Mouse (Mus musculus): ENCODE measurements around the gene Lgi2. TPM values are rescaled to one million over a fixed set of nuclear protein-coding genes. Genes with fewer than 3 reads are reported as not detected.

Gene Lgi2
- total and polyA plus RNA-seq, 3 experiments = under 0.01 TPM; not detected in 2

GRCm38 (mm10) chr5:52533705-52534104 lies 32.6 kb downstream of the Lgi2 start:
- DNase-seq (ENCODE audit: low spot score) (no peak), ATAC-seq (ENCODE audit: extremely low read depth, insufficient number of reproducible peaks, low FRiP score, poor library complexity, severe bottlenecking) (no peak)
- H3K36me3 ChIP-seq (replicated peaks) = no peaks in the 10 kb centered on the region
- 0 out of 2 replicates have a peak, but pooled peaks cover 3% of the 10 kb centered on the region for H3K9me3 ChIP-seq (replicated peaks)
- no peaks in the 10 kb centered on the region for H3K4me1 ChIP-seq (ENCODE audit: insufficient read depth, low read depth, low read length)
- no peak overlapping the region for H3K4me3 ChIP-seq (ENCODE audit: low read depth, low read length)
- H3K27me3 ChIP-seq (ENCODE audit: insufficient read depth, low read length) = no peaks in the 10 kb centered on the region; the same call in 1 of the 2 replicates
- TF ChIP-seq TAL1 (conservative IDR thresholded peaks at IDR 0.05; ENCODE audit: low read depth, low read length) (no peak), POLR2AphosphoS5 (IDR thresholded peaks at IDR 0.05; ENCODE audit: insufficient replicate concordance, low read depth, low read length) (no peak), GATA1 (IDR thresholded peaks at IDR 0.05; ENCODE audit: borderline replicate concordance, low read length) (no peak), CTCF (IDR thresholded peaks at IDR 0.05; ENCODE audit: low read depth, low read length) (no peak), GATA2 (IDR thresholded peaks at IDR 0.05; ENCODE audit: borderline replicate concordance, low read depth, low read length) (no peak)

DNA sequence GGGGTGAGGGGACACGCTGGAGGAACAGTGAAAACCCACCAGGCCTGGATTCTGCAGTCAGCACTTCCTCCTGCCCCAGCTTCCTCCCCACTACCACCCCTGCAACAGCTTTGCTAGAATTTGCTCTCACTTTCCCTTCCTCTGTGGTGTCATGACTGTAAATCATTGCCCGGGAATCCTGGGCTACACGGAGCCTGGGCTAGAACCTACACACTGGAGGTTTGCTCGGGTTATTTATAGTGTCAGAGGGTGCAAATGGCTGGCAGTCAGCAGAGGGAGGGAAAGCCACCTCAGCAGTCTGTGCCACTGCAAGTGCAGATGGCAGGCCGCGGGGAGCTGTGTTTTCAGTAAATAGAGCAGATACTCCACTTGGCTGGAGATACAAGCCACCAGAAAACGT lies 37.7 kb downstream of the Lgi2 start:
- TF ChIP-seq GATA2 (IDR thresholded peaks at IDR 0.05; ENCODE audit: borderline replicate concordance, low read depth, low read length) (no peak), TAL1 (conservative IDR thresholded peaks at IDR 0.05; ENCODE audit: low read depth, low read length) (no peak), GATA1 (IDR thresholded peaks at IDR 0.05; ENCODE audit: borderline replicate concordance, low read length) (no peak), POLR2AphosphoS5 (IDR thresholded peaks at IDR 0.05; ENCODE audit: insufficient replicate concordance, low read depth, low read length) (no peak), CTCF (IDR thresholded peaks at IDR 0.05; ENCODE audit: low read depth, low read length) (no peak)
- H3K9me3 ChIP-seq (replicated peaks) = no peaks in the 10 kb centered on the region
- no peak for ATAC-seq (ENCODE audit: extremely low read depth, insufficient number of reproducible peaks, low FRiP score, poor library complexity, severe bottlenecking)
- H3K4me3 ChIP-seq (ENCODE audit: low read depth, low read length) = no peak overlapping the region
- H3K4me1 ChIP-seq (ENCODE audit: insufficient read depth, low read depth, low read length) = no peaks in the 10 kb centered on the region
- H3K36me3 ChIP-seq (replicated peaks) = no peaks in the 10 kb centered on the region
- no peaks in the 10 kb centered on the region for H3K27me3 ChIP-seq (ENCODE audit: insufficient read depth, low read length)
- DNase-seq (ENCODE audit: low spot score) = no peak

DNA sequence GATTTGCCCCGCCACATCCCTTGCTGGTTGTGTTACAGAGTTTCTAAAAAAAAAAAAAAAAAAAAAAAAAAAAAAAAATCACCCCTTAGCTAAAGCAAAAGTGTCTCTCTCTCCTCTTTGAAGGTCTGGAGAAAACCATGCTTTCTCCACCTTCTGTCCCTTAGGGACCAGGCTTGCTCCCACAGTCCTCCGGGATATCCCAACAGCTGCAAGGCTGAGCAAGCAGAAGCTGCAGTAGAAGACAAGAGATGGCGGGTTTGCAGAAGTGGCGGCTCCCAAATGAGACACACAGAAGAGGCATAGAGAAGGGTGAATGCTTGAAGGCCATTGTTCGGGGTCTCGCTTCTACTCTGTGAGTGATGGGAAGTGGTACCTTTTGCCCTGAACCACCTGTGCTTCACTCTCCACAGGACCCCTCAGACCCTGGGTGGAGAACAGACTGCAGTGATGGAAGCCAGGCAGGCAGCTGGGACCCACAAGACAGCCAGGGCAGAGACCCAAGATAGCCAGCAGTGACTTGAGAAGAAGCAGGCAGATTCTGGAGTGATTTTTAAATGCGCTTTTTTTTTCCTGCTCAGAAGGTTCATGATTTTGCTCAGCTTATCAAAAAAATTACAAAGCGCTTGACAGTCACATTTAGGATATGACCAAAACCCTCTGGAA lies 39.8 kb downstream of the Lgi2 start:
- Histone ChIP-seq H3K9me3 (replicated peaks) (peaks cover 2% of the 10 kb centered on the region), H3K4me3 (ENCODE audit: low read depth, low read length) (no peak overlapping the region), H3K4me1 (ENCODE audit: insufficient read depth, low read depth, low read length) (no peaks in the 10 kb centered on the region), H3K36me3 (replicated peaks) (no peaks in the 10 kb centered on the region), H3K27me3 (ENCODE audit: insufficient read depth, low read length) (no peaks in the 10 kb centered on the region)
- TF ChIP-seq POLR2AphosphoS5 (IDR thresholded peaks at IDR 0.05; ENCODE audit: insufficient replicate concordance, low read depth, low read length) (no peak), TAL1 (conservative IDR thresholded peaks at IDR 0.05; ENCODE audit: low read depth, low read length) (no peak), CTCF (IDR thresholded peaks at IDR 0.05; ENCODE audit: low read depth, low read length) (no peak), GATA2 (IDR thresholded peaks at IDR 0.05; ENCODE audit: borderline replicate concordance, low read depth, low read length) (no peak), GATA1 (IDR thresholded peaks at IDR 0.05; ENCODE audit: borderline replicate concordance, low read length) (no peak)
- no peak for ATAC-seq (ENCODE audit: extremely low read depth, insufficient number of reproducible peaks, low FRiP score, poor library complexity, severe bottlenecking)
- no peak for DNase-seq (ENCODE audit: low spot score)

DNA sequence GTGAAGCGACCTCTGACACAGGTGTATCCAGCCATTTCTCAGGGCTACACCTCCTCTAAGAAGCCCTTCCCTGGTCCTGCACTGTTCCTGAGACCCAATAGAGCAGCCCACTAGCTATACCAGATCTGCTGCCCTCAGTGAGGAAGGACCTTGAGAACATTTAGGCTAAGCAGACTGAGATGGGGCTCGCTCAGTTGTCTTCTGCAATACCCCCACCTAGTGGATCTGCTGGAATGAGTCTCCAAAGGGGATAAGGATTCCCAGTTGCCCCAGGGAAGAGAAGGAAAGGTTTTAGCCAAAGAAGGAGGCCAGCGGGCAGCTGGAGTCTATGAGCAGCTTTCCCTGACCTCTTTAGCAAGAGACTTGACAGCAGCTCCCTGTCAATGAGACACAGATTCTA lies 42.1 kb downstream of the Lgi2 start:
- ATAC-seq (ENCODE audit: extremely low read depth, insufficient number of reproducible peaks, low FRiP score, poor library complexity, severe bottlenecking) = no peak
- TF ChIP-seq TAL1 (conservative IDR thresholded peaks at IDR 0.05; ENCODE audit: low read depth, low read length) = no peak
- TF ChIP-seq GATA2 (IDR thresholded peaks at IDR 0.05; ENCODE audit: borderline replicate concordance, low read depth, low read length) = no peak
- TF ChIP-seq POLR2AphosphoS5 (IDR thresholded peaks at IDR 0.05; ENCODE audit: insufficient replicate concordance, low read depth, low read length) = no peak
- TF ChIP-seq CTCF (IDR thresholded peaks at IDR 0.05; ENCODE audit: low read depth, low read length) = no peak
- no peak for TF ChIP-seq GATA1 (IDR thresholded peaks at IDR 0.05; ENCODE audit: borderline replicate concordance, low read length)
- Histone ChIP-seq H3K9me3 (replicated peaks) (peaks cover 18% of the 10 kb centered on the region), H3K36me3 (replicated peaks) (no peaks in the 10 kb centered on the region), H3K4me1 (ENCODE audit: insufficient read depth, low read depth, low read length) (no peaks in the 10 kb centered on the region), H3K27me3 (ENCODE audit: insufficient read depth, low read length) (no peaks in the 10 kb centered on the region), H3K4me3 (ENCODE audit: low read depth, low read length) (no peak overlapping the region)
- DNase-seq (ENCODE audit: low spot score) = no peak

DNA sequence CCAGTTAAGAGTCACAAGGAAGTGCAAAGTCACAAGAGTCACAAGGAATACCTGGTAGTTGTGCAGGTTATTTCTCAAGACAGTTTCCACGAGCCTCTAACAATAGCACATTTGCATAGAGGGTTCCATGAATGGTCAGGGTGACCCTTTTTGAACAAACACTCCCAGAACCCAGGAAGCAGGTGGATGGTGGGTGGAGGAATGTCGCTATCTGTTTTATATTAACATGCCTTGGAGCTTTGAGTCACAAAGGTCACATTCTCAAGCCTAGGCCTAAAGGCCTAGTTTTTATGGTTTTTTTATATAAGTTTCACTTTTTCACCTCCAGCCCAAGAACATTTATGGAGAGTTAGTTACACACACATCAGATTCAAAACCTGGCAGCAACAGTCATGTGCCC lies 46.3 kb downstream of the Lgi2 start:
- peaks cover 20% of the 10 kb centered on the region for H3K9me3 ChIP-seq (replicated peaks)

DNA sequence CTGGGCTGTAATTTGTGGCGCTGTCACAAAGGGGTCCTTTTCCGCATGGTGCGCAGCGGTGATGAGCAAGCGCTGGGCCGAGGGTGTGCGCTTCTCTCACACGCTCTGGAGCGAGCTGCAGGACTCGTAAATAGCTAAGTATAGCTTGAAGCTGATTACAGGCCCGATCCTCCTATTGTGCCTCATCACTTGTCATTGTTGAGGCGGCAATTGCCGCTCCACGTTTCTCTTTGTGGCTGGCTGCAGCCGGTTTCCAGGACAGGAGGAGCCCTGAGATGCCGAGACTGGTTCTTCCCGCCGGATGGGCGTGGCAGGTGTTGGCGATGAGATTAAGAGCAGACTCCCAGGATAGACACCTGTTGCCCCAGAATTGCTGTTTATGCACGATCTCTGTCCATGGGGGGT lies 50.2 kb downstream of the Lgi2 start:
- no peaks in the 10 kb centered on the region for H3K4me1 ChIP-seq (ENCODE audit: insufficient read depth, low read depth, low read length)
- DNase-seq (ENCODE audit: low spot score) = no peak
- no peak for ATAC-seq (ENCODE audit: extremely low read depth, insufficient number of reproducible peaks, low FRiP score, poor library complexity, severe bottlenecking)
- TF ChIP-seq GATA1 (IDR thresholded peaks at IDR 0.05; ENCODE audit: borderline replicate concordance, low read length) (no peak), POLR2AphosphoS5 (IDR thresholded peaks at IDR 0.05; ENCODE audit: insufficient replicate concordance, low read depth, low read length) (no peak), GATA2 (IDR thresholded peaks at IDR 0.05; ENCODE audit: borderline replicate concordance, low read depth, low read length) (no peak), CTCF (IDR thresholded peaks at IDR 0.05; ENCODE audit: low read depth, low read length) (no peak), TAL1 (conservative IDR thresholded peaks at IDR 0.05; ENCODE audit: low read depth, low read length) (no peak)
- H3K27me3 ChIP-seq (ENCODE audit: insufficient read depth, low read length) = no peaks in the 10 kb centered on the region
- H3K4me3 ChIP-seq (ENCODE audit: low read depth, low read length) = no peak overlapping the region
- peaks cover 16% of the 10 kb centered on the region for H3K9me3 ChIP-seq (replicated peaks)
- no peaks in the 10 kb centered on the region for H3K36me3 ChIP-seq (replicated peaks)

More for the DNA sequence above, 46.3 kb downstream of the Lgi2 start:
- ATAC-seq (ENCODE audit: extremely low read depth, insufficient number of reproducible peaks, low FRiP score, poor library complexity, severe bottlenecking) (no peak), DNase-seq (ENCODE audit: low spot score) (no peak)
- Histone ChIP-seq H3K27me3 (ENCODE audit: insufficient read depth, low read length) (no peaks in the 10 kb centered on the region), H3K4me1 (ENCODE audit: insufficient read depth, low read depth, low read length) (no peaks in the 10 kb centered on the region), H3K4me3 (ENCODE audit: low read depth, low read length) (no peak overlapping the region), H3K36me3 (replicated peaks) (no peaks in the 10 kb centered on the region)
- TF ChIP-seq TAL1 (conservative IDR thresholded peaks at IDR 0.05; ENCODE audit: low read depth, low read length) (no peak), GATA2 (IDR thresholded peaks at IDR 0.05; ENCODE audit: borderline replicate concordance, low read depth, low read length) (no peak), CTCF (IDR thresholded peaks at IDR 0.05; ENCODE audit: low read depth, low read length) (no peak), GATA1 (IDR thresholded peaks at IDR 0.05; ENCODE audit: borderline replicate concordance, low read length) (no peak), POLR2AphosphoS5 (IDR thresholded peaks at IDR 0.05; ENCODE audit: insufficient replicate concordance, low read depth, low read length) (no peak)

Measured in G1E (cell line).